Mouse (Mus musculus) stomach, embryonic 14.5 days (tissue): ENCODE data around the gene Gm3629. TPM values are rescaled to one million over a fixed set of nuclear protein-coding genes. Genes with fewer than 3 reads are reported as not detected.
"Not testable (repeated sequence)": the region's sequence is repeated elsewhere in the genome, so short reads cannot be mapped to it uniquely, and the experiment has no call there.

Experiments used
- ATAC-seq: fragments of 200-750 bp; cut with Nextera tagmentation; 2 replicates; pipeline ENCODE4 v1.8.0; 2017; ENCODE audit warnings: low read depth, moderate TSS enrichment; ENCODE audit not compliant: insufficient number of reproducible peaks, insufficient read depth, low FRiP score
- H3K27ac ChIP-seq: fragments of 300-500 bp; sonication (generic); 2 replicates; pipeline ENCODE4 v1.5.1; 2014; ENCODE audit warnings: mild to moderate bottlenecking, low read length, moderate library complexity, mixed read lengths
- H3K27me3 ChIP-seq: fragments of 300-500 bp; sonication (generic); 2 replicates; pipeline ENCODE4 v1.6.1; 2014; ENCODE audit warnings: low read length, control low read depth, mixed read lengths; ENCODE audit not compliant: control insufficient read depth, insufficient read depth
- H3K36me3 ChIP-seq: fragments of 300-500 bp; sonication (generic); 2 replicates; pipeline ENCODE4 v1.6.1; 2014; ENCODE audit warnings: mild to moderate bottlenecking, control low read depth, low read length, moderate library complexity, mixed read lengths; ENCODE audit not compliant: control insufficient read depth, insufficient read depth
- H3K4me1 ChIP-seq: fragments of 300-500 bp; sonication (generic); 2 replicates; pipeline ENCODE4 v1.6.1; 2014; ENCODE audit warnings: low read length, control low read depth, mixed read lengths; ENCODE audit not compliant: control insufficient read depth, insufficient read depth
- H3K4me2 ChIP-seq: fragments of 300-500 bp; sonication (generic); replicated peaks from 2 replicates; pipeline ENCODE4 v1.6.1; 2014; ENCODE audit warnings: low read depth, low read length, control low read depth
- H3K4me3 ChIP-seq: fragments of 300-500 bp; sonication (generic); 2 replicates; pipeline ENCODE4 v1.5.1; 2014; ENCODE audit warnings: low read depth, low read length, control low read depth
- H3K9ac ChIP-seq: fragments of 300-500 bp; sonication (generic); replicated peaks from 2 replicates; pipeline ENCODE4 v1.6.1; 2014; ENCODE audit warnings: low read depth, mild to moderate bottlenecking, control low read depth, low read length, moderate library complexity, mixed read lengths
- H3K9me3 ChIP-seq: fragments of 300-500 bp; sonication (generic); 2 replicates; pipeline ENCODE4 v1.6.1; 2016; ENCODE audit warnings: low read depth, low read length, control low read depth; ENCODE audit not compliant: control insufficient read depth
- WGBS: fragments of 180-500 bp; shearing (Covaris S2); extraction: QIAGEN DNeasy Blood & Tissue Kit; methylation state at CpG from one replicate; pipeline ENCODE4 v1.1.7; 2014; 5-methylcytosine and 5-hydroxymethylcytosine counted together
- polyA plus RNA-seq: library from polyadenylated mRNA; unstranded; fragments of >200 nt; fragmentation: Nextera tagmentation; extraction: Ambion mirVana; gene quantifications from 2 replicates; pipeline ENCODE4 v1.2.1, GENCODE M21; 2014

Gm3629 gene
- 0.27 and 0.58 TPM in 2 replicates for polyA plus RNA-seq

DNA sequence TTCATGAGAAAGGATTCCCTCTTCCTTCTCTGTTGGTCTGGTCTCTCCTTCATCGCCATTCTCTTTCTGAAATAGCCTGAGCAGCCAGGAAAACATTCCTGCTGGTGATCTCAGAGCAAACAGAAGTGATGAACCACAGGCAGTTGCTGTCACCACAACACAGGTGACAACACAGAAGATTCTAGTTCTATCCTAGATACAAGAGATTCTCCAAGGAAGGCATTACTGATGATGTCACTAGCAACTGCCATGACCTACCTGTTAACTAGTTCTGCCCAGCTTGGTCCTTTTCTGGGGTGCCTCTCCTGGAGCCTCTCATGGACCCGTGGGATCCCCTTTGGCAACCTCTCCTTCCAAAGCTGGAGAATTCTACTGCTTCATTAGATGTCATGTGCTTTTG, at the start of gene Gm3629:
Gene Gm3629, minus strand, starts transcription at position 101 of the 400 bp plus-strand sequence.
- not testable (repeated sequence) for ATAC-seq

DNA sequence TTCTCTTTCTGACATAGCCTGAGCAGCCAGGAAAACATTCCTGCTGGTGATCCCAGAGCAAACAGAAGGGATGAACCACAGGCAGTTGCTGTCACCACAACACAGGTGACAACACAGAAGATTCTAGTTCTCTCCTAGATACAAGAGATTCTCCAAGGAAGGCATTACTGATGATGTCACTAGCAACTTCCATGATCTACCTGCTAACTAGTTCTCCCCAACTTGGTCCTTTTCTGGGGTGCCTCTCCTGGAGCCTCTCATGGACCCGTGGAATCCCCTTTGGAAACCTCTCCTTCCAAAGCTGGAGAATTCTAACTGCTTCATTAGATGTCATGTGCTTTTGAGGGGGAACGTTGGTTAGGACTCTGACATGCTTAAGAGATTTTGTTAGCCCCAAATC, 31.9 kb upstream of the Gm3629 start, which contains the start of gene Gm3460:
Gene Gm3460, minus strand, starts transcription at position 101 of the 400 bp plus-strand sequence.
- not testable (repeated sequence) for H3K4me3 ChIP-seq, H3K4me1 ChIP-seq, H3K9ac ChIP-seq, H3K4me2 ChIP-seq, H3K27ac ChIP-seq, H3K27me3 ChIP-seq, H3K9me3 ChIP-seq, ATAC-seq, H3K36me3 ChIP-seq
- WGBS: 100% methylated on average over 1 of the region's 2 CpGs

More for the DNA sequence above, at the start of gene Gm3629:
- H3K4me1 ChIP-seq, H3K36me3 ChIP-seq, H3K9me3 ChIP-seq, H3K4me2 ChIP-seq, H3K27ac ChIP-seq, H3K27me3 ChIP-seq, H3K9ac ChIP-seq, H3K4me3 ChIP-seq: not testable (repeated sequence)
- WGBS: 25% methylated on average over 1 of the region's 2 CpGs

DNA sequence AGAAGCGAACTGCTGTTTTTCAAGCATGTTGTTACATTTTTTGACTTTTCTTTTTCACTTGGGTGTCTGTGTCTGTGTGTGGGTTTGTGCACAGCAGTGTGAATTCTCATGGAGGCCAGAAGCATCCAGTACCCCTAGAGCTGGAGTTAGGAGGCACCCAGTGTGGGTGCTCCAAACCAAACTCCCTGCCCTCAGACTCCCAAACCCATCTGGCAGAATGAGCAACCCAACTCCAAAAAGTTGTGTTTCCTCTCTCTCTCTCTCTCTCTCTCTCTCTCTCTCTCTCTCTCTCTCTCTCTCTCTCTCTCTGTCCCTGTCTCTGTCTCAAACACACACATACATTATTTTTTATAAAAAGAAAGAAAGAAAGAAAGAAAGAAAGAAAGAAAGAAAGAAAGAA, 16.0 kb upstream of the Gm3629 start:
- no CpG with 5 or more reads among the region's 1 CpGs for WGBS
- H3K4me1 ChIP-seq, H3K4me2 ChIP-seq: not testable (repeated sequence)

DNA sequence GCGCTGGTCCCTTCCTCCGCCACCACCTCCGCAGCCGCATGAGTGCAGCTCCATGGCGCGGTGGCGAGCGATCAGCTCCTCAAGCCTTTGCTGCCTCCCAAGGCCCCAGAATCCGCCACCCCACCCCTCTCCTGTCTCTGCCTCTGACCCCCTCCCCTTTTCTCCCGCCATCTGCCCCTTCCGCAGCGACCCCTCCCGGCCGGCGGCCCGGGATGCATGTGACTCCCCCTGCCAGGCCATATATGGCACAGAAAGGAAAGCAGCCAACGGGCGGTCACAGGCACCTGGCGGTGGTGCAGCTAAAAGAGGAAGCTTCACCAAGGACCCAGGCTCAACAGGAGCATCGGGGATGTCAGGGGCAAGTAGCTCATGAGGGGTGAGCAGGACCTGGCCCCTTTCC, 14.6 kb upstream of the Gm3629 start:
- not testable (repeated sequence) for H3K9me3 ChIP-seq, H3K36me3 ChIP-seq, H3K27ac ChIP-seq, ATAC-seq, H3K9ac ChIP-seq, H3K27me3 ChIP-seq, H3K4me1 ChIP-seq
- Histone ChIP-seq H3K4me2 (peak overlapping the region; percentile 47), H3K4me3 (peak overlapping the region; percentile 22)
- 0% methylated on average over 11 of the region's 20 CpGs for WGBS

More for the DNA sequence above, 16.0 kb upstream of the Gm3629 start:
- H3K36me3 ChIP-seq, H3K27ac ChIP-seq, ATAC-seq, H3K9me3 ChIP-seq, H3K9ac ChIP-seq, H3K4me3 ChIP-seq, H3K27me3 ChIP-seq: not testable (repeated sequence)

DNA sequence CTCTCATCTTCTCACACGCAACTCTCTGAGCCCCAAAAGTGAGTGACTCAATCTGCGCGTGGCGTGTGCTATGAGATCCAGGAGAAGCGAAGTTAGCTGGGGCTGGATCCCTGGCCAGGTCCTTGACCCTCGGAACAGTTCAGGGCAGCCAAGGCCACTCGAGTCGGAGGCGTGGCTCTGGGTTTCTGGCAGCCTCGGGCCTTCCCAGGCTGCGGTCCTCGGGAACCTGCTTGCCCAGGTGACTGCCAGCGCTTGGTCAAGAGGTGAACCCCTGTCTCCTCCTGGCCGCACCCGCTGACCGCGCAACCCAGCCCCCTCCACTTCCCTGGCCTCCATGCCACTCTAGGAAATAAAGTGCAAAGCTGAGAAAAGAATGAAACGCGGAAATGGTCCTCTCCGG, 14.1 kb upstream of the Gm3629 start:
- not testable (repeated sequence) for ATAC-seq, H3K27ac ChIP-seq, H3K4me1 ChIP-seq, H3K9ac ChIP-seq, H3K27me3 ChIP-seq, H3K36me3 ChIP-seq, H3K9me3 ChIP-seq
- 4% methylated on average over 20 of the region's 20 CpGs for WGBS
- H3K4me2 ChIP-seq: peak overlapping the region; percentile 47
- H3K4me3 ChIP-seq: peak overlapping the region; percentile 22

DNA sequence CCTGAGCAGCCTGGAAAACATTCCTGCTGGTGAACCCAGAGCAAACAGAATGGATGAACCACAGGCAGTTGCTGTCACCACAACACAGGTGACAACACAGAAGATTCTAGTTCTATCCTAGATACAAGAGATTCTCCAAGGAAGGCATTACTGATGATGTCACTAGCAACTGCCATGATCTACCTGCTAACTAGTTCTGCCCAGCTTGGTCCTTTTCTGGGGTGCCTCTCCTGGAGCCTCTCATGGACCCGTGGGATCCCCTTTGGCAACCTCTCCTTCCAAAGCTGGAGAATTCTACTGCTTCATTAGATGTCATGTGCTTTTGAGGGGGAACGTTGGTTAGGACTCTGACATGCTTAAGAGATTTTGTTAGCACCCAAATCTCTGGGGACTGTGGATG, 53.2 kb downstream of the Gm3629 start, which contains the start of gene Gm8356:
Gene Gm8356, minus strand, starts transcription at position 101 of the 400 bp plus-strand sequence.
- no CpG with 5 or more reads among the region's 2 CpGs for whole genome bisulfite sequencing
- not testable (repeated sequence) for H3K27ac ChIP-seq, H3K27me3 ChIP-seq

More for the DNA sequence above, 53.2 kb downstream of the Gm3629 start, which contains the start of gene Gm8356:
- ATAC-seq, H3K36me3 ChIP-seq, H3K9me3 ChIP-seq, H3K4me3 ChIP-seq, H3K4me1 ChIP-seq, H3K4me2 ChIP-seq, H3K9ac ChIP-seq: not testable (repeated sequence)

Other genes starting within 250 kb of the Gm3629 start
- gene Gm3618, start 246.9 kb downstream of the Gm3629 start, polyA plus RNA-seq: not detected in 2 replicates
- not detected in 2 replicates for gene Gm16440, start 200.3 kb downstream of the Gm3629 start, polyA plus RNA-seq
- gene Gm3591, start 178.1 kb downstream of the Gm3629 start, polyA plus RNA-seq: 1.8 and 2.4 TPM in 2 replicates
- not detected in 2 replicates for gene Gm3594, start 146.0 kb downstream of the Gm3629 start, polyA plus RNA-seq
- gene Gm8356, start 53.3 kb downstream of the Gm3629 start, polyA plus RNA-seq: not detected in 2 replicates
- gene Gm3460, start 31.8 kb upstream of the Gm3629 start, polyA plus RNA-seq: not detected in 2 replicates
- gene Gm10251, start 93.6 kb upstream of the Gm3629 start, polyA plus RNA-seq: not detected in 2 replicates
- not detected in 2 replicates for gene Gm8050, start 129.6 kb upstream of the Gm3629 start, polyA plus RNA-seq
- gene Gm3636, start 151.7 kb upstream of the Gm3629 start, polyA plus RNA-seq: 5.7 and 8.9 TPM in 2 replicates
- gene Gm8362, start 183.8 kb upstream of the Gm3629 start, polyA plus RNA-seq: not detected in 2 replicates
- not detected in 2 replicates for gene Gm3642, start 249.7 kb upstream of the Gm3629 start, polyA plus RNA-seq